Mouse (Mus musculus): ENCODE measurements around the gene Aldh1l1. TPM values are rescaled to one million over a fixed set of nuclear protein-coding genes. Genes with fewer than 3 reads are reported as not detected.

The Aldh1l1 gene
- total and polyA plus RNA-seq, 3 experiments, result 0.11 to 0.13 TPM; not detected in 1

GRCm38 (mm10) chr6:90618274-90618673 lies 132.0 kb downstream of the Aldh1l1 start:
- H3K36me3 ChIP-seq (replicated peaks in 1 of 2; ENCODE audit: control insufficient read depth in 1 of 2, insufficient read depth in 1 of 2, low read length in 1 of 2), result no peaks in the 10 kb centered on the region
- H3K9me3 ChIP-seq (replicated peaks; ENCODE audit: low read length), result no peaks in the 10 kb centered on the region
- no peak overlapping the region for H3K4me2 ChIP-seq (ENCODE audit: insufficient read depth, low read depth, poor library complexity, severe bottlenecking)
- H3K4me3 ChIP-seq (replicated peaks in 1 of 3; ENCODE audit: low read depth in 2 of 3, low read length in 2 of 3, poor library complexity in 1 of 3), result no peak overlapping the region
- H3K27ac ChIP-seq (ENCODE audit: insufficient read depth, low read depth), result no peak overlapping the region
- H3K4me1 ChIP-seq (ENCODE audit: control insufficient read depth in 1 of 2, insufficient read depth in 2 of 2), result 0 out of 4 replicates have a peak, but pooled peaks cover 0 to 4% of the 10 kb centered on the region in 2 experiments
- in situ Hi-C loops (cut with MboI; ENCODE audit: low pct_ligation_motif_present, low pct_unique_long_range_greater_than_20kb, low sequenced_read_pairs), result no loop called here
- H3K79me2 ChIP-seq (replicated peaks; ENCODE audit: control insufficient read depth, extremely low read depth, insufficient read depth, poor library complexity, severe bottlenecking), result no peaks in the 10 kb centered on the region
- no peak for DNase-seq (ENCODE audit: extremely low read depth)
- H3K27me3 ChIP-seq (replicated peaks), result peaks cover 91% of the 10 kb centered on the region
- TF ChIP-seq RCOR1 (conservative IDR thresholded peaks at IDR 0.05; ENCODE audit: low read depth, low read length) (no peak), POLR2AphosphoS2 (IDR thresholded peaks at IDR 0.05; ENCODE audit: low read depth, low read length) (no peak), NRF1 (IDR thresholded peaks at IDR 0.05; ENCODE audit: low read depth, low read length) (no peak), ZNF384 (IDR thresholded peaks at IDR 0.05; ENCODE audit: low read depth, low read length) (no peak), RAD21 (IDR thresholded peaks at IDR 0.05; ENCODE audit: low read depth, low read length) (no peak), USF1 (IDR thresholded peaks at IDR 0.05; ENCODE audit: low read depth, low read length) (no peak), BHLHE40 (IDR thresholded peaks at IDR 0.05; ENCODE audit: low read depth, low read length) (no peak), TBP (conservative IDR thresholded peaks at IDR 0.05; ENCODE audit: low read depth, low read length) (no peak), HCFC1 (IDR thresholded peaks at IDR 0.05; ENCODE audit: low read depth, low read length) (no peak), EP300 (IDR thresholded peaks at IDR 0.05; ENCODE audit: low read length) (no peak)
- dilution Hi-C loops (cut with MboI; ENCODE audit: extremely low pct_ligation_motif_present, extremely low pct_unique_long_range_greater_than_20kb, low sequenced_read_pairs), result no loop called here
- H3K9ac ChIP-seq (ENCODE audit: insufficient read depth, low read depth), result no peak overlapping the region

GRCm38 (mm10) chr6:90618821-90619636 lies 132.8 kb downstream of the Aldh1l1 start:
- H3K27ac ChIP-seq (ENCODE audit: insufficient read depth, low read depth), result no peak overlapping the region
- in situ Hi-C loops (cut with MboI; ENCODE audit: low pct_ligation_motif_present, low pct_unique_long_range_greater_than_20kb, low sequenced_read_pairs) (no loop called here), dilution Hi-C loops (cut with MboI; ENCODE audit: extremely low pct_ligation_motif_present, extremely low pct_unique_long_range_greater_than_20kb, low sequenced_read_pairs) (no loop called here)
- no peaks in the 10 kb centered on the region for H3K36me3 ChIP-seq (replicated peaks in 1 of 2; ENCODE audit: control insufficient read depth in 1 of 2, insufficient read depth in 1 of 2, low read length in 1 of 2)
- no peak for DNase-seq (ENCODE audit: extremely low read depth)
- no peak overlapping the region for H3K9ac ChIP-seq (ENCODE audit: insufficient read depth, low read depth)
- TF ChIP-seq GABPA (IDR thresholded peaks at IDR 0.05; ENCODE audit: insufficient replicate concordance, low read depth, low read length) (no peak), TCF12 (IDR thresholded peaks at IDR 0.05; ENCODE audit: low read depth, low read length) (no peak), PAX5 (IDR thresholded peaks at IDR 0.05; ENCODE audit: low read length) (no peak), USF1 (IDR thresholded peaks at IDR 0.05; ENCODE audit: low read depth, low read length) (no peak), MAZ (IDR thresholded peaks at IDR 0.05; ENCODE audit: low read depth, low read length) (no peak), CHD1 (IDR thresholded peaks at IDR 0.05; ENCODE audit: low read depth, low read length) (no peak), MAFK (IDR thresholded peaks at IDR 0.05; ENCODE audit: insufficient replicate concordance, low read length) (no peak)
- 0 out of 4 replicates have a peak, but pooled peaks cover 0 to 4% of the 10 kb centered on the region in 2 experiments for H3K4me1 ChIP-seq (ENCODE audit: control insufficient read depth in 1 of 2, insufficient read depth in 2 of 2)
- peaks cover 89% of the 10 kb centered on the region for H3K27me3 ChIP-seq (replicated peaks)
- no peaks in the 10 kb centered on the region for H3K79me2 ChIP-seq (replicated peaks; ENCODE audit: control insufficient read depth, extremely low read depth, insufficient read depth, poor library complexity, severe bottlenecking)
- no peak overlapping the region for H3K4me3 ChIP-seq (replicated peaks in 1 of 3; ENCODE audit: low read depth in 2 of 3, low read length in 2 of 3, poor library complexity in 1 of 3)
- no peaks in the 10 kb centered on the region for H3K9me3 ChIP-seq (replicated peaks; ENCODE audit: low read length)
- H3K4me2 ChIP-seq (ENCODE audit: insufficient read depth, low read depth, poor library complexity, severe bottlenecking), result no peak overlapping the region

Data from CH12.LX (cell line).